Mouse (Mus musculus) right cerebral cortex, postnatal 36 days (tissue): Measurements from ENCODE around the gene Sept5.

Source experiments
- DNase-seq, 2 experiments: peaks; one replicate each; pipeline ENCODE4 v3.0.0; 2022; ENCODE audit warnings: low spot score in 2 of 2, mixed read lengths in 1 of 2

The Sept5 gene

DNA sequence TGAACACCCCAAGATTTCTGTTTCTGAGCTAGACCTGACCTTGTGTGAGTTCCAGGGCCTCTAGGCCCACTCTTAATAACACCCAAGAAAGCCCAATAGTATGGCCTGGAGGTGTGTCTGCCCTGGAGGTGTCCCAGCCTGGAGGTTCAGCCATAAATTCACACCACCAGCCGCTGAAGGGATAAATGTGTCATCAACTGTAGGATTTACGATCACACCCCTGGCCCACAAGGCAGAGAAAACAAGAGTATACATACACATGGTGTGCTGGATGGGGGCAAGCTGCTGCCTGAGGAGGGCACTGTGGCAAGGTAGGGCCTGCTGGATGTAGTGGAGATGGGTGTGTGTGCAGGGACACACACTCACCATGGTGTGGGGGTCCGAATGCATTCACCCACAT, 16.5 kb downstream of the Sept5 start:
- no peak for DNase-seq

DNA sequence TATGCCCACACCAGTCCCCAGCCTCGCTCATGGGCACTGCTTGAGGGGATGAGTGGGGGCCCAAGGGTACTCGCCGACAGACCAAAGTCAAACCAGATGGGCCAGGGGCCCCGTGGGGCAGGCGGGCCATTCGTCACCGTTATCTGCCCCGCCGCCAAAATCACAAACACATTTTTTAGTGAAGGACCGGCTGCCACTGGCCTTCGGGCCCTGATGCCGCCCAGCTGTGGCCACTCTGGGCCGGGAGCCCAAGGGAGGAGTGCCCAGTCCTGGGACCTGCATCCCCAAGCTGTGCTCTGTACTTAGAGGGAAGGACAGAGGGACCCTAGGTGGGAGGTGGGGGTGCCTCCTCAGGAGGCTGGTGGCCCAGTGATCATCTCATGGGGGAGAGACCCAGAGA, 18.0 kb downstream of the Sept5 start:
- no peak for DNase-seq

DNA sequence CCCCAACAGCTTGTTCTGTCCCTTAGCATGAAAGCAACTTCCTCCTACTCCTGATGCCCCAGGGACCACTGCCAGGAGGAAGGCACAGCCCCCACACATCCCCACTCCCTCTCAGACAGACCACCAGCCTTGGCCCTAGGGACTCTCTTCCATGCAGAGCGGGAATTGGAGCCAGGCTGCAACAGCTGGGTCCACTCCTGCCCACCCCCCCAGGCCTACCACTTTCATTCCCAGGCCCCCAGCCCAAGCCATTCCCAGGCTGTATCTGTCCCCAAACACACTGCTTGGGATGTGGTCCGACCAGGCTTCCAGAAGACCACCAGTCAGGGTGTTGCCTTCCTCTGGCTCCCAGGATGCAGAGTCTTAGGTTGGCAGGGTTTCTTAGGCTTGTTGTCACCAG, 20.7 kb downstream of the Sept5 start:
- no peak for DNase-seq

DNA sequence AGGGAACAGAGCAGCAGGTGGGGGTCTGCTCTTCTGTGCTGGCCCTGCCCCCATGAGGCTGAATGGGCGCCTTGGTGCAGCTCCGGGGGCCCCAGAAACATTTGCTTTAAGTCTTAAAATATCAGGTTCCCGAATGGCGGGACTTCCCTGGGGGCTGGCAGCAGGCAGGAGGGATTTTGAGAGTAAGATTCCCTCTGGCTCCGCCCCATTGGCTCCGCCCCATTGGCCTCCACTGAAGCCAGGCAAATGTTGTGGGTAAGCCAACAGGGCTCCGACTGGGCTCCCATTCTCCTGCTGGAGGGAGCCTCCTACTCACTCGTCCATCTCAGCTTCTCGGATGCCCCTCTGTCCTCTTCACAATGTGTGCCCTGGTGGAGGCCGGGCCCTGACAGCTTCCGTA, 21.5 kb downstream of the Sept5 start:
- no peak for DNase-seq

DNA sequence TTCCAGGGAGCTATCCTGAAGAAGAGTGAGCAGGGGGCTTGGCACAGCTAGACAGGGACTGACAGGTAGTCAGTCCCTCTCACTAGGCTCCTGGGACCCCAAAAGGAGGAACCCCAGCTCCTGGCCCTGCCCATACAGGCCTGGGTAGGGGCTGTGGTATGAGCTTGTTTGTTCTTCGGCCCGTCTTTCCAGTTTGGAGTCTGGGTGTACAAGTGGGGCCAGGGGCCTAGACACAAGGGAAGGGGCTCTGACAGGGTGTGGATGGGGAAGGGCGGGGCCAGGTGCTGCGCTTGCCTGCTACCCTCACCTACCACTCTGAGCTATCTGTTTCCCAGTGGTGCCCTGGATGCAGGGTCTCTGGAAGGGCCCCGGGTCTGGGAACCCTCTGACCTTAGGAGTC, 24.0 kb downstream of the Sept5 start:
- no peak for DNase-seq

DNA sequence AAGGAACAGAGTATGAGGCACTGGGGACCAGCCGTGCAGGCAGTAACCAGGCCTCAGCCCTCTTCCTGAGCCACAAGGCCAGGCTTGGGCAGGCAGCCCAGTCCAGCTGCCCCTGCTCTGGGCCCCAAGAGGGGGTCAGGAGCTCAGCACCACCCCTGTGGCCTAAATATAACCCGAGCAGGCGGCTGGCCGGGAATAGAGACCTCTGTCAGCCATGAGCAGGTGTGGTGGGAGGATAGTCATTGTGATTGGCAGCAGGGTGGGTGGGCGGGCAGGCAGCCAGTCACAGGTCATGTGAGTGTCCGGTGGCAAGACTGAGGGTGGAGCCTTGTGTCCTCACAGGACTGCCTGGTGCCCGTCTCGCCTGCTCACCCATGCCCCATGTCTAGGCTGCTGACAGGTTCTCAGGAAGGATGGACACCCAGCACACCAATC, 25.5 kb downstream of the Sept5 start:
- no peak for DNase-seq

DNA sequence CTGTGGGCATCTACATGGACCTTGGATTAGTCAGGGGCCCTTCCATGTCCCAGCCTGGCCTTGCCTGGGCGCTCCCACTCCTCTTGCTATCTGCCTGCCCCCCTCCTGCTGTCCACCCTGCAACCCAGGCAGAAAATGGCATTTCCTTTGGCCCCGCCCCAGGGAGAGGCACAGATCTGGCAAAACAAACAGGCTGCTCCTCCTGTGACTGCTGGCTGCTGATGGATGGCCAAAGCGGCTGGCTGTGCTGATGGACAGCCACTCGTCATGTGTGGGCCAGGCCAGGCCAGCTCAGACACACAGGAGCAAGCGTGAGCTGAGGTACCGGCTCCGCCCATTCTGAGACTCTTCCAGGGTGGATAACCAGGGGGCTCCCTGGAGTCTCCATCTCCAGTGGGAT, 28.3 kb downstream of the Sept5 start:
- no peak for DNase-seq

DNA sequence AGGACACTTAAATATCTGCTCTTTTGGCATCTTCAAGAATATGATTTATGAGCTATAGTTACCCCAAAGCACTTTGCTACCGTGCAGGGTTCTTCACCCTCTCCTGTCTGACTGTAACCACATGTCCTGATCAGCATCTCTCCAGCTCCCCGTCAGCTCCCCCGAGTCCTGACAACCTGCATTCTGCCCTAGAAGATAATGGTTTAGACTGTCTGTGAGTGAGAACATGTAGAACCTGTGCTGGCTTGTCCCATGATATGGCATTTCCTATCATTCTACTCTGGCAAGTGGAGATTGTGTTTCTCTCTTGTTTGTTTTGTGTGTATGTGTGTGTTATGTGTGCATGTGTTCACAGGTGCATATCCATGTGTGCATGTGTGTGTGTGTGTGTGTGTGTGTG, 31.7 kb downstream of the Sept5 start:
- no peak for DNase-seq

DNA sequence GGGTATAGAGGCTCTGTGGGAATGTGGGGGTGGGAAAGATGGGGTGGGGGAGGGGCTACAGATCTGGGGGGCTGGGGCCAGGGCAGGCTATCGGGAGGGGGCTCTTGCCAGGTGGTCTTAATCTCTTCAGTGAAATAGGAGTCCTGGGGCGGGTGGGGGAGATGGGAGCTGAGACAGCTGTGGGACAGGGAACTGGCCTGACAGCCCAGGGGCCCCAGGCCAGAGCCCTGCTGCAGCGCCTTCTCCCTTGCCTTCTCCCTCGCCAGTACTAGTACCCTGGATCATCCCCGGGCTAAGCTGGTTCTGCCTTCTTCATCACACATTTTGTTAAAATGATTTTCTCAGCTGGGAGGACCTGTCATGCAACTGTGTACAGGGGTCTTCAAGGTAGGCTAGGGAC, 33.5 kb downstream of the Sept5 start:
- no peak for DNase-seq

DNA sequence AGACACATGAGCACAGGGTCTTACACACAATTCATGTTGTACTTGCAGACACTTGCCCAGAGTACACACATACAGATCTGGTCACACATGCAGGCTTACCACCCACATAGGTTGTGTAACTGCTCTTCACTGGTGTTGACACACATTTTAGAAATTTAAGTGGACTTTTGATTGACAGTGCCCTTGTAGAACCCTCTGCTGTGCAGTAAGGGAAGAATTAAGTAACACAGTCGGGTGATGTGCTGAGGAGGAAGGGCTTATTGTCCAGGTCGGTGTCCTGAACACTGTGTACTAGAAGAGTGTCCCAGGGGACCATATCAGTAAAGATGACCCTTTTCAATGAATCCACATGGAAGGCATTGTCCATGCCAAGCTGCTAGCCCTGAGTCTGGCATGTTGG, 35.8 kb downstream of the Sept5 start:
- no peak for DNase-seq

DNA sequence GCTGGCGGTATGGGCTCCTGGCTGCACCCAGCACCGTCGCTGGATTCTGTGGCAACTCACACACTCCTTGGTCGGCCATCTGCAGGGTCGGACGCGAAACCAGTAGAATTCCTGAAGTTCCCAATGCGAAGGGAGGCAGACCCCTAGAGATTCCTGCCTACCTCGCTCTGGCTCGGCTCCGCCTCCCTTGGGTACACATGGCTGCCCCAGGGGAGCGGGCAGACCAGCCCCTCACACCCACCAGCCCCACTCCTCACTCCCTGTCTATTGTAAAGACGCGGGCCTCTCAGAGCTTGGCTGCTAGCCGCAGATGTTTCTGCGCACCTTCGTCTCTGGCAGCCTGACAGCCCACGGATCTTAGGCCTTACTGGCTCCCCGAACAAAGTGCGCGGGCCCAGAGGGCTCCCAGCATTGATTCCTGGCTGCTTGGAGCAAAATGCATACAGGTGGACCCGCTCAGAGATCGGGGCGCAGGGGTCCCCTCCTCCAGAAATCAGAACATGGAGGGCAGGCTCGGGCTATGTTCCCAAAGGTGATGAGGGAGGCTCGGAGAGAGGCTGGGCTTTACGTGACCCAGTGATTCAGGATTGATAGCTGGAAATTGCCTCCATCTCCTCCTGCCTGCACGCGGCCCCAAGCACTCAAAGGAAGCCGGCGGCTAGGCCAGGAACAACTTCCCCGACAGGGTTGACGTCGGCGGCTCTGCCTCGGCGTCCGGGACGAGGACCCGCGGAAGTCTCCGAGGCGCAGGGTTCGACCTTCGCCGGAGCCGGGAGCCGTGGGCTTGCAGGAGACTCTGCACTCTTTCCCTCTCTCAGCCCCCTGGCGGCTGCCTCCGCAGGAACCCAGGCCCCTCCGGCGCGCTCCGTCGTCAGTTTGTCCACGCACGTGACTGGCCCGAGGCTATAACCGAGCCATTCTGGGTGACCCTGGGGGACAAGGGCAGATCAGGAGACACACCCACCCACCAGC, 38.4 kb downstream of the Sept5 start:
- no peak for DNase-seq

DNA sequence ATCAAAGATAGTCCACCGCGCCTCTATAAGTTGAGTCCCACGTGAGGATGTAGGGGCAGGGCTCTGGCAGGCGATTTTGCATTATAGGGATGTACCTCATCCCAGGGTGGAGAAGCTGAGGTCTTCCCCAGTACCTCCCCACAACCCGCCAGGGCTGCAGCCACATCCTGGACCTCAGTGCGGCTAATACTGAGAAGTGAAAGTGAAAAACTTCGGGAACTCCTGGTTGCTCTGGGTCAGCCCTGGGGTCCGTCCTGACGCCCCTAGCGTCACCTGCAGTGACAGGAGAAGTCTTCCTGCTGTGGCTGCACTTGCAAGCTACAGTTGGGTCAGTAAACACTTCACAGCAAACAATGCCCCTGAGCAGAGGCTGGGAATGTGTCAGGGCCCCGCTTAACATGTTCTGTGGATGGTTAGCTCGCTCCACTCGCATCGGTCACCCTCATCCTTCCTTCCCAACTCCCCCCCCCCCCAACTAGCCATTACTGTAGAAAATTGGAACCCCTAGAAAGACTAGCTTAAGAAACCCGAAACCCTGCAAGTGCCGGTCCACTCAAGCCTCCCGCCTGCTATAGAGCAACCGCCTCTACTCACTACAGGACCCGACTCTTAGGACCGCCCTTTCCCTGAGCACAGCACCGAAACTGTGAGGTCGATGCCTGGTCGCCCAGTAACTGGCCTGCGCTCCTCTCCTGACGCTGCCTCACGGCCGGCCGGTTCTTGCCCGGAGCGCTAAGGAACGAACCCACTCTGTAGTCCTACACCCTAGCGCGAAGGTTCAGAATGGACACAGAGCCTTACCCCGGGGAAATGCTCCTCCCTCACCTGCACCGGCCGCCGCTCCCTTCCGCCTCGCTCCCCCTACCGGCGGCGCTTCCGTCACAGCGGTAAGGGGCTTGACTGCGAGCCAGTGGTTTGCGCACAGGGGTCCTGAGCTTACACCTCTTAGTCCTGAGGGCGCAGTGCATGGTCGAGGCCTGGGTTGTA, 39.7 kb downstream of the Sept5 start, which contains the start of gene Tbx1:
Gene Tbx1, minus strand, starts transcription at position 868 of the 987 bp plus-strand sequence.
- DNase-seq = no peak

DNA sequence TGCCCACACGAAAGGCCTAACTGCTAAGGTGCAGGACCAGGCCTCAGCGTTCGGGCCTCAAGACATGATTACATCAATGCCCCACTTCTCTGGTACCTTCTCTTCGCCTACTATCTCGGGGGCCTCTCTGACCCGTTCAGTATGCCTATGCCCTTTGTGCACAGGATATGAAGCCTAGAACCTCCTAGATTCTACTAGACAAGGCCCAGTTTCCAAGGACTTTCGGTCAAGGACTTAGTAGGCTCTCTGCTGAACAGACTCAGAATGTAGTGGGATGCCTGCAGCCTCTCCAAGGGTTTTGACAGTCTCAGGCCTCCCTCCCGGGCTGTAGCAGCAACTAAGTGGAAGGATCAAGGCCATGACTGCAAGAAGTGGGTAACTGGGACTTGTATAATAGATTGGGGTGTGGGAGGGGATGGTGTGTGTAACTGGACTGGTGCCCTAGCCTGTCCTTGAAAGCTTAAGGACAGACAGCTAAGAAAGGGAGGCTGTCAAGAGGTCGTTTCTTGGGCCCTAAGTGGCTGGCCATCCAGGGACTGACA, 40.6 kb downstream of the Sept5 start:
- no peak for DNase-seq

DNA sequence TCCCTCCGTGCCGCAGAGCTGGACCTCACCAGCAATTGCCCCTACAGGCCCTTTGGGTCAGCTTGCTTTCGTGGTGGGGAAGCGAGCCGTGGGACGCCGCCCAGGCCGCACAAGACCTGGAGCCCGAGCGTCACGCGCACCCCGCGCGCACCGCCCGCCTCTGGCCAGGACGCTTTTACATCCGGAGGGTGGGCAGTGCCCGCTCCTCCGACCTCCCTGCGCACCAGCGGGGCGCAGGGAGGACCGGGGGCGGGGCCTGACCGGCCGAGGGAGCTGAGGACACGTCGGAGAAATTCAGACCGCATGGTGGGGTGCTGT, 41.1 kb downstream of the Sept5 start:
- no peak for DNase-seq

DNA sequence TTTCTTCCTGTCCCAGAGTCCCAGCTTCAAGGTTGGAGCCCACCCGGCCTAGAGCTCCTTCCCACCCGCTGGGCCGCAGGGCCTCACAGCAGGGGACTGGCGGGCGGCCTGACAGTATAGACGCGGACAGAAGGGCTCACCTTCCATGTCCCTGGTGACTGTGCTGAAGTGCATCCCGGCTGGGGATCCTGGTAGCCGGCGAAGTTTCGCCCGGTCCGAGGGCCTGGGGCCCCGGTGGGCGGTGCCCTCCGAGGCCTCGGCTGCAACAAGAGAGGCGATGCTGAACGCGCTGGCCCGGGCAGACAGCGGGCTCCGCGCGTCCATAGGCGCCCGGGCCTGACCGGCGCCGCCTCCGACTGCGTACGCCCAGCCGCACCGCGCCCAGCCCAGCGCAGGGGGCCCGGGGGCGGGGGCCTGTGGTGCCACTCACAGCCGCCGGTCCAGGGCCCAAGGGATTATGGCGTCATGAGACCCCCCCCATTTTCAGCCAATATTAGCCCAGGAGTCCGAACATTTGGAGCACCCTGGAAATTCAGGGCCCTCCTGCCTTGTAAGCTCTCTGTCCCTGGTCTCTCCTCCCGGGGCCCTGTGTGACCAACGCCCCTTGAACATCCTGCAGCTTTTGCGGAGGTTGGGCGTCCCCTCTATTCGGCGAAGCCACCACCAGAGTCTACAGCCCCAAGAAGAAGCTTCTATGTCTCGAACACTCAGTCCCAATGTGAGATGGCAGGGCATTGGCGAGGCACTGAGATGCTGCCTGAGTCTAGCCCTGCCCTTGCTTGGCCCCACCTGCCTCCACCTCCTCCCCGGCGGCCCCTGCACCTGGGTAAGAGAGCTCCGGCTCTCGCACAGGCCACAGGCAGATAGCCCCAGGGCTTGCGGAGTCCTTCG, 41.7 kb downstream of the Sept5 start:
- DNase-seq = no peak

DNA sequence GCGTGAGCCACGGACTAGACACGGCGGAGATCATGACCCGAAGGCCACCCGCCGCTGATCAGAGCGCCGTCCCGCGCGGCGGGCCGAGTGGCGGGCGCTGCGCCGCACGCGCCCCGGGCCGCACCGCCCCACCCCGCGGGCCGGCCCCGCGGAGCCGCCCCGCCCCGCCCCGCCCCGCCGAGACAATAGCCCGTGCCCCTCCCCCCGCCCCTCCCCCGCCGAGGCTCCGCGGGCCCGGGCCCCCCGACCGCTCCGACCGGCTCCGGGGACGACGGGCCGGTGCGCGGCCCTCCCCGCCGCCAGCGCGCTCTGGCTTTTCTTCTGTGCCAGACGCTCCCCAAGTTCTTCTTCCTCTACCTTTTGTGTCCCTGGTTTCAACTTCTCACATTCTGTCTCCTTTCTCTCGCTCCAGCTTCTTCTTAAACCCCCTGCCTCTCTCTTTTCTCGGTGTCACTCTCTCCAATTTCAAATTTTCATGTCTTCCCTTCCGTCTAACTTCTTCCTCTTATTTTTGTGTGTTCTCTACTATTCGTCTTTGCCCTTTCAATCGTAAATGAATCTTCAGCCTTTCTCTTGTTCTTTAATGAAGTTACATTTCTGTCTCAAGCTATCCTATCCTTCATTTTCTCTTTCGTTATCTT, 42.7 kb downstream of the Sept5 start:
- no peak for DNase-seq

DNA sequence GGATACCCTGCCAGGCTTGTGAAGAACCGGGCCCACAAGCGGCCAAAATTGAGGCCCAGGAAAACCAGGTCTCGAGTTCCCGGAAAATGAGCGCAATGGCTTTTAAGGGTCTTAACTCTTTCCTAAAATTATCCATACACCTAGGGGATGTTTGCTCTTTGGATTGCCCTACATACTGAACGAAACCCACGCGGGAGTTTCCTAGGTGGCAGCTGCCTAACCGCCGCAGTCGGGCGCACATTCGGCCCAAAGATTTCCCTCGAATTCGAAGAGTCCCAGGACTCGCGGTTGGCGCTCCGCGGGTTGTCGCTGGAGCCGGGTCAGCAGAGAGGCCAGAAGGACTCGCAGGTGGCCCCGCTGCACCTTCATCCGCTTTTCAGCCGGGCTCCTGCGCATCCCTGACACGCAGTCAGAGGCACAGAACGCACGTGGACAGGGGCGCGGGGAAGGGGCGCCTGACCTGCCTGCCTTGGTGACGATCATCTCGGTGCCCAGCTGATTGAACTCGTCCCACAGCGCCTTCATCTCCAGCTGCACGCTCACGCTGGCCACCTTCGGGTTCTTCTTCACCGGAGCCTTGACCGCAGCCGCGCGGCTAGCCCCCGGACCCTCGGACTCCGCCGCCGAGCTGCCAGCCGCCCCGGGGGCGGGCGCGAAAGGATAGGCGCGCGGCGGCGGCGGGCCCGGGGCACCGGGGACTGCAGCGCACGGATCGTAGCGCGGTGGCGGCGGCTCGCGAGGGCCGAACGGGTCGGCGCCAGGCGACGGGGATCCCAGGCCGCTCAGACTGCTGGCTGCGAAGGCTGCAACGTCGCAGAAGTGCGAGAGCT, 43.5 kb downstream of the Sept5 start:
- DNase-seq = no peak

DNA sequence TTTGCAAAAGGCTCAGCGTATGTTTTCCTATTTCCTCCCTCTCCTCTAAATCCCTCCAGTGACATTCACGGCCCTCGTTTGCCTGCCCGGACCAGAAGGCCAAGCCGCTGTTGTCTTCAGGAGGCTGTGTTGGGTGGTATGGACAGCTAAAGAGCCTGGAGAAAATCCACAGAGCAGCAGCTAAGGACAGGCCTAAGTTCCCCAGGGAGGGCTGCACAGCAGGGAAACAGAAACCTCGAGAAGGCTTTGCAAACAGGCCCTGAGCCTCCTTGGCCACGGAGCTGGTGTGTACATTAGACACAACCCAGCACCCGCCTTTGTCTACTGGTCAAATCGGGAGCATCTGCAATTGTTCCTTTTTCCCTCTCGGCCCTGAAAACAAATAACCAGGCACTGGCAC, 44.1 kb downstream of the Sept5 start:
- DNase-seq = no peak

DNA sequence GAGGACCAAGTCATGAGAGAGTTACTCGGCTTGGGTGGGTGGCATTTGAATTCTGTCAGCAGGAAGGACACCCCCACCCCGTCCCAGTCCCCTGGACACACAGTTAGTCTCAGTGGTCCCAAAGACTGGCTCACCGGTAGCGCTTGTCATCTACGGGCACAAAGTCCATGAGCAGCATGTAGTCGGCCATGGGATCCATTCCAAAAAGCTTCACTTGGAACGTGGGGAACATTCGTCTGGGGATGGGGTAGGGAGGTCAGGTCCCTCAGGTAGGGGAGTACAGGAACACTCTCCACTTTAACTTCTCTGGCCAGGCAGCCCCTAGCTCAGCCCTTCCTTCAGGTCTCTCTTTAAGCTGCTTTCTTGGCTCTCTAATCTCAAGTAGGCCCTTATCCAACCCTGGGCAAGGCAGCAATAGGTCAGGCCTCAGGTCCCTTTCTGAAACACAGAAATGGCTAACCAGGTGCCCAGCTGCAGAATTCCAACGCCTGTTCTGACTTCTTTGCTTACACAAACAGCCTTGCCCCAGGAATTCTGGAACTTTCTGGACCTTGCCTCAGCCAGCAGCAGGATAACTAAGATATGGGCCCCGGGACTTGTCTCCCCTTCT, 44.7 kb downstream of the Sept5 start:
- DNase-seq = no peak
